Mouse (Mus musculus) ovary, postnatal 10 days (tissue): ENCODE measurements around the gene Nat9.

Experiments used
- DNase-seq: peaks from one replicate; pipeline ENCODE4 v3.0.0; 2022; ENCODE audit warnings: low spot score

Nat9 gene

GRCm38 (mm10) chr11:115176399-115177190, 11.1 kb downstream of the Nat9 start:
- no peak for DNase-seq

- no peak for DNase-seq
Observed at GRCm38 (mm10) chr11:115173549-115174339, 13.9 kb downstream of the Nat9 start.

GRCm38 (mm10) chr11:115172825-115173287, 14.8 kb downstream of the Nat9 start:
- DNase-seq, result no peak

GRCm38 (mm10) chr11:115171125-115171524, 16.5 kb downstream of the Nat9 start:
- DNase-seq, result no peak

- no peak for DNase-seq
Observed at GRCm38 (mm10) chr11:115169430-115169829, 18.2 kb downstream of the Nat9 start.

- no peak for DNase-seq
Observed at GRCm38 (mm10) chr11:115167631-115168249, 19.9 kb downstream of the Nat9 start.

GRCm38 (mm10) chr11:115166776-115167175, 20.9 kb downstream of the Nat9 start:
- no peak for DNase-seq

- DNase-seq, result no peak
Observed at GRCm38 (mm10) chr11:115164976-115165374, 22.7 kb downstream of the Nat9 start.

- no peak for DNase-seq
Observed at GRCm38 (mm10) chr11:115164341-115164975, 23.2 kb downstream of the Nat9 start.

GRCm38 (mm10) chr11:115163568-115164150, 24.0 kb downstream of the Nat9 start:
- no peak for DNase-seq

- DNase-seq, result peak; percentile 87
Observed at GRCm38 (mm10) chr11:115162832-115163480, 24.7 kb downstream of the Nat9 start, which contains the start of gene Slc9a3r1. Slc9a3r1 (plus strand) TSS chr11:115163341.

- DNase-seq, result no peak
Observed at GRCm38 (mm10) chr11:115162205-115162601, 25.5 kb downstream of the Nat9 start.

GRCm38 (mm10) chr11:115161578-115162204, 26.0 kb downstream of the Nat9 start:
- no peak for DNase-seq

GRCm38 (mm10) chr11:115160883-115161577, 26.6 kb downstream of the Nat9 start:
- DNase-seq, result no peak

GRCm38 (mm10) chr11:115160016-115160797, 27.5 kb downstream of the Nat9 start:
- peak; percentile 68 for DNase-seq

- DNase-seq, result no peak
Observed at GRCm38 (mm10) chr11:115157933-115158719, 29.5 kb downstream of the Nat9 start.

- DNase-seq, result no peak
Observed at GRCm38 (mm10) chr11:115155053-115155634, 32.5 kb downstream of the Nat9 start.

GRCm38 (mm10) chr11:115153699-115154292, 33.9 kb downstream of the Nat9 start:
- no peak for DNase-seq
